Mouse (Mus musculus) layer of hippocampus, postnatal 25 days (tissue): ENCODE results near the gene Plekha4. TPM values are rescaled to one million over a fixed set of nuclear protein-coding genes. Genes with fewer than 3 reads are reported as not detected.
A peak's percentile ranks its signal among the peaks of the same experiment; 100 is the strongest.
"Not testable (repeated sequence)": the region's sequence is repeated elsewhere in the genome, so short reads cannot be mapped to it uniquely, and the experiment has no call there.

Source experiments
- DNase-seq, 2 experiments: peaks; one replicate each; pipeline ENCODE4 v3.0.0; 2022; ENCODE audit warnings: mixed read lengths in 2 of 2, low spot score in 1 of 2; ENCODE audit errors: extremely low spot score in 1 of 2
- total RNA-seq, 2 experiments: library from RNA; stranded (reverse); gene quantifications; 2 replicates each; pipeline ENCODE4 v1.2.3; 2021

Plekha4 gene
- under 1 TPM; 0.47 TPM for total RNA-seq

- peak; percentile 97 to 98 for DNase-seq
Observed at GRCm38 (mm10) chr7:45525809-45526473, at the start of gene Plekha4, which contains the start of gene Ppp1r15a. TSS of gene Plekha4 (plus strand) at chr7:45526330. TSS of gene Ppp1r15a (minus strand) at chr7:45526268.

DNA sequence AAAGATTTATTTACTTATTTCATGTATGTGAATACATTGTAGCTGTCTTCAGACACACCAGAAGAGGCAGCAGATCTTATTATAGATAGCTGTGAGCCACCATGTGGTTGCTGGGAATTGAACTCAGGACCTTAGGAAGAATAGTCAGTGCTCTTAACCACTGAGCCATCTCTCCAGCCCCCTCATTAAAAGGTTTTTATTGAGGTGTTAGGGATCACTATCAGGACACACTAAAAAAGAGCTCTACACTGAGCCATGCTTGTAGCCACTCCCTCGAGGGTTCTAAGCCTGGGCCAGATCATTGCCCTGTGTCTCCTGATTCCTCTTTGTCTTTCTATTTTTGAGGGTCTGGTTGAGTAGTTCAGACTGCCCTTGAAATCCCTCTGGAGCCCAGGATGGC, 49.7 kb upstream of the Plekha4 start:
- no peak for DNase-seq

- DNase-seq: peak; percentile 26 to 53
Observed at GRCm38 (mm10) chr7:45477003-45477402, 49.1 kb upstream of the Plekha4 start.

DNA sequence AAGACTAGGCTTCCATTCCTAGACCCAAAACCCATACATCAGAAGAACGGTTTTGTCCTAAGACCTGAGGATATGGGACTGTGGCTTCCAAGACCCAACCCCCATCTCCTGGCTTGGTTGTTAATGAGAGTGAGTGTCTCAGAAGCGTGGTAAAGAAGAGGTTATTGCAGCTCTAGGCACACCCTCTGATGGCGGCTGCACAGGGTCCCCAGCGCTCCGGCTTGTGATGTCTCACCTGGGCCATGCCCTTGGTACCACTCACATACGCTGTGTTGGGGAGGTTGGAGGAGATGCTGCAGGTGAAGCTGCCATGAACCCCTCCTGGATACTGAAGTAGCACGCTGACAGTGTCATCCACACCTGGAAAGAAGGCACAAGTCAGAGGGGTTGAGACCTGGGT, 47.4 kb upstream of the Plekha4 start:
- no peak for DNase-seq

GRCm38 (mm10) chr7:45480310-45480709, 45.8 kb upstream of the Plekha4 start:
- not testable (repeated sequence) for DNase-seq

- peak in 1 of 2 experiments; percentile 53 for DNase-seq
Observed at GRCm38 (mm10) chr7:45481374-45481927, 44.7 kb upstream of the Plekha4 start, which contains the start of gene Tulp2. TSS of gene Tulp2 (plus strand) at chr7:45481877.

GRCm38 (mm10) chr7:45482166-45482565, 44.0 kb upstream of the Plekha4 start:
- DNase-seq: no peak

- DNase-seq: not testable (repeated sequence)
Observed at GRCm38 (mm10) chr7:45484985-45485384, 41.1 kb upstream of the Plekha4 start.

DNA sequence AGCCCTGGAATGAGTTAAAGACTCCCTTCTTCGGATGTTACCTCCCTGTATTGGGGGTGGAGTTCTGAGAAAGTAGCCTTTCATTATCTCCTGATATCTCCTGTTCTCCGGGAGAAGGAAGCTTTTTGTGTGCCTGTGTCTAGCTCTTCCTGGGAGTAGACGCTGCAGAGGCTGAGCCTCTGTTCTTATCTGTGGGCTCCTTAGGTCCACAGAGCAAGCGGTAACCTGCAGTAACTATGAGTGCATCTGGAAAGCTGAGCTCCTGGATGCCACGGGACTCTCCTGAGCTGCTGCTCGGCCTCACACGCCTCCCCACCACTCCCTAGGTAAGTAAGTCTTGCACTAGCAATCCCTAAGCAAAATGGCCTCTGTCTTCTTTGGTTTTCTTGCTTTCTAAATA, 40.0 kb upstream of the Plekha4 start:
- no peak for DNase-seq

- no peak for DNase-seq
Observed at GRCm38 (mm10) chr7:45486761-45487415, 39.2 kb upstream of the Plekha4 start, which contains the start of gene Gm45808. TSS of gene Gm45808 (minus strand) at chr7:45486811.

DNA sequence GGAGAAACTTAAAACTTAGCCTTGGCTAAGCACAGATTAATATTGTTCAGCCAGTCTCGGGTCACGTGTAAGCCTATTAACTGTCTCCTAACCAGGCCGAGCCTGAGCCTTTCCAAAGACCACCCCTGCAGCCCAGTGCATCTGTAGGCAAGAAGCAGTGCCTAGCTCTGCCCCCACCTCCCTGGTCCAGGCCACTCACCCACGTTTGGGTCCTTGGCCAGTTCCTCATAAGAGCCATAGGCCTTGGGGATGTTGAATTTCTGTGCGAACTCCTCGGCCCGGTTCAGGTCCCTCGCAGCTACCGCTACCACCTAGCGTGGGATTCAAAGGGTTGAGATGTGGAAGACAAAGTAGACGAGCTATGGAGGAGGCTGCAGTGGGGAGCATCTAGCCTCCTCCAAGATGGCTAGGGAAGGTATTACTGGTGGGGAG, 38.3 kb upstream of the Plekha4 start:
- no peak for DNase-seq

DNA sequence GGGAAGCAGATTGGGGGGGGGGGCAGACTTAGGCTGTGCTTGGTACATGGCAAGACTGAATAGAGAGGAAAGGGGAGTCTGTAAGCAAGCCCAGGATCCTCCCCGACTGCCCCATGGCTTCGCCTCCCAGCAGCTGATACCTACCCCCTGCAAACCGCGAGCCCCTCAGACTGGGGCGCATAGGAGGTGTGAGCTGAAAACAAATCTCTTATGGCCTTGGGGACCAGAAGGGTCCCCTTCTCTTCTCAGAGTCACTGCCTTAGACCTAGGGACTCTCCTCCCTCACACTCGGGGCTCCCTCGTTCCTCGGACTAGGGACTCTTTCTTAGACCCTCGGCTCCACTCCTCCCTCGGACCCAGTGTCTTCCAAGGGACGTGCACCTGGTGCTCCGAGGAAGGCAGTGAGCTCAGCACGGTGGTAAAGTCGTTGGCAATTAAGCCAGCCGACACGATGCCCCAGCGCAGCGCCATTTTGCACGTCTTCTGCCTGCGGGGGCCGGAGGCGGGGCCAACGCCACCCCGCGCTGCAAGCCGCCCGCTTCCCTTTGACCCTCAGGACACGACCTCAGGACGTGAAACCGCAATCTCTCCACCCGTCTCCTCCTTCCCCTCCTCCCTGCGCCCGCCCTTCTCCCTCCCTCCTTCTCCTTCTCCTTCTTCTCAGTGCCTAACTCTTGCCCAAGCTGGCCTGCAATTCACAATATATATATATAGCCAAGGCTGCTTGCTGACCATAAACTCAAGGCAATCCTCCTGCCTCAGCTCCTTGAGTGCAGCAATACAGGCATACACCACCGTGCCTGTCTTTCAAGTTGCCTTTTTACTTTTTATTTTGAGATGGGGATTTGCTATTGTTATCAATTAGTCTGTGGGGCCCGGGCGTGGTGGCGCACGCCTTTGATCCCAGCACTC, 37.6 kb upstream of the Plekha4 start, which contains the start of gene Dhdh:
Gene Dhdh, minus strand, starts transcription at position 513 of the 912 bp plus-strand sequence.
- peak in 1 of 2 experiments; percentile 48 for DNase-seq

- DNase-seq: no peak
Observed at GRCm38 (mm10) chr7:45489578-45489977, 36.6 kb upstream of the Plekha4 start.

GRCm38 (mm10) chr7:45490822-45491221, 35.3 kb upstream of the Plekha4 start:
- DNase-seq: no peak

GRCm38 (mm10) chr7:45491264-45491663, 34.9 kb upstream of the Plekha4 start:
- DNase-seq: no peak

GRCm38 (mm10) chr7:45492225-45492844, 33.8 kb upstream of the Plekha4 start:
- DNase-seq: no peak

- no peak for DNase-seq
Observed at GRCm38 (mm10) chr7:45492951-45493350, 33.2 kb upstream of the Plekha4 start.

DNA sequence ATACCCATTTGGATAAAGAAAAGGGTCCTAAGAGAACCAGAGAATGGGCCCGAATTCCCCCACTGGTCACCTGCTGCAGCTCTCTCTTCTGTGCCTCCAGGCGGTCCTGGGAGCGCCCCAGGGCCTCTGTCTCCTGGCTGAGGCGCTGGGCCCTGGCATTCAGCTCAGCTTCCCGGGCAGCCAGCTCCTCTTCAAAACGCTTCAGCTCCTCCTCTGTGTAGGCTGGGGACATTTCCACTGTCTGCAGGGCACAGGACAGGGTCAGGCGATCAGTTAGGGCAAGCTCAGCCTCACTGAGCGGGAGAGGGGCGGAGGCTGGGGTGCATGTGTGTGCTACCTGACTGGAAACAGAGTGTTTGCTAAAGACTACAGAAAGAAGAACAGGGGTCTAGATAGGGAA, 31.6 kb upstream of the Plekha4 start:
- no peak for DNase-seq

DNA sequence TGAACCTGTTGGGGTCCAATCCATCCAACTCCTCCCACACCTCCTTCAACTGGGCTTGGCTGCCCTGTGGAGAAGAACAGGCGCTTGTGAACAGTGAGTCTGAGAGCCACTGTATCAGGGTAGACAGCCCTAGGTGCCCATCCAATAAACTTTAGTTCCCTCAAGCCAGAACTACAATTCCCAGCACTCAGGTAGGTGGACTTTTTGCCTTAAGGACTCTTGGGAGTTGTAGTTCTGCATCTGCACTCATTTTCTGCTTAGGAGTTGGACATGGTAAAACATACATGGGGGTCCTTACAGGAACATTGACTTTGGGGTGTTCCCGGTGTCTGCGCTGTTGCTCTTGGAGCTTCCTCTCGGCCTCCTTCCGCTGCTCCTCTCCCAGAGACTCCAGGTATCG, 27.7 kb upstream of the Plekha4 start:
- DNase-seq: no peak

GRCm38 (mm10) chr7:45507583-45507982, 18.5 kb upstream of the Plekha4 start:
- no peak for DNase-seq
